Mouse (Mus musculus) c-Kit-negative CD71-positive TER-119-positive erythroid progenitor cells, embryonic 14.5 days (primary cell): ENCODE measurements around the gene Ccdc137.

Experiments
- DNase-seq: peaks from one replicate; pipeline ENCODE4 v3.0.0-alpha.2; 2013; ENCODE audit warnings: low read depth, low spot score

Gene Ccdc137

DNA sequence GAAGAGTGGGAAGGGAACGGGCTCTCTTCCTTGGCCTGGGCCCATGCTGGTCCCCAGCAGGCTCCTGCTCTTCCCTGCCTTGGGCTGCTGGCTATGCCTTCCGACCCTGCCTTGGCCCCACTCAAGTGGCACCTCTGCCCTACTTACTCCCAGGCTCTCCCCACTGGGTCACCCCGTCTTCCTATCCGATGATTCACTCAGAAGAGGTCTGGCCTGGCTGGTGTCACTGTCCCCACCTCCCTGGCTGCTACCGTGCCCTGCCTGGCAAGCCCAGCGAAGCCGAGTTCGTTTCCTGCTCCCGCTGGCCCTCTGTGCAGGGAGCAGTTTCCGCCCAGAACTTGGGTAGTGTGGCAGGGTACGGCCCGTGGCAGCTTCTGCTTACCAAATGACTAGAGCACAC, 40.3 kb downstream of the Ccdc137 start:
- DNase-seq, result no peak

DNA sequence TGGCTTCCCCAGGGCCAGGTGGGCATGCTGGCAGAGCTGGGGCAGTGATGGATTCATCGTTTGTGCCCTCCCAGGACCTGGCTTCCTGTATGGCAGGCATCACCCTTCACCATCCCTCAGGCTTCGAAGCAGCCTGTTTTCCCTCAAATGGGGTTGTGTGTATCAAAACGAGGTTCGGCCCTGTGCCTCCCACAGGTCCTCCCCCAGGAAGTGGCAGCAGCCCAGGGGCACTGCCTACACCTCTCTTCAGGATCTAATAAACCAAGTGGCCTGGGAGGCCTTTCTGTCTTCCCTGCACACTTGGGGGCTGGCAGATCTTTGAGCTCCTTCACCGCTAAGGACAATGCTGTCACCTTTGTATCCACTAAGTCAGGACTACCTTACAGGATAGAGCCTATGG, 41.0 kb downstream of the Ccdc137 start:
- no peak for DNase-seq

DNA sequence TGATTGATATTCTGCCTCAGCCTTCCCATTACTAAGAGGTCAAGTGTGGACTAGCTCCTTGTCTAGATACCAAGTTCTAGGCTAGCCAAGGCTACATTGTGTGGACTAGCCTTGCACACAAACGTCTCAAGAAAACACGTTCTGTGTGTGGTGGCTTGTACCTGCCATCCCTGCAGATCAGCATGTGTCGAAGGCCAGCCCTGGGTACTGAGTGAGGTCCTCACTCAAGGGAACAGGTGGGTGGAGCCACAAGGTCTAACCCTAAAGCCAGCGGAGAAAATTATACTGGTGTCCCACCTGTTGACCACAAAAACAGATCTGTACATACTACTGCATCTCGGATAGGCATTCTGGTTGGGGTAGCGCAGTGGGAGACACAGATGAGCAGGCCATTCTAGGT, 42.0 kb downstream of the Ccdc137 start:
- DNase-seq, result no peak

DNA sequence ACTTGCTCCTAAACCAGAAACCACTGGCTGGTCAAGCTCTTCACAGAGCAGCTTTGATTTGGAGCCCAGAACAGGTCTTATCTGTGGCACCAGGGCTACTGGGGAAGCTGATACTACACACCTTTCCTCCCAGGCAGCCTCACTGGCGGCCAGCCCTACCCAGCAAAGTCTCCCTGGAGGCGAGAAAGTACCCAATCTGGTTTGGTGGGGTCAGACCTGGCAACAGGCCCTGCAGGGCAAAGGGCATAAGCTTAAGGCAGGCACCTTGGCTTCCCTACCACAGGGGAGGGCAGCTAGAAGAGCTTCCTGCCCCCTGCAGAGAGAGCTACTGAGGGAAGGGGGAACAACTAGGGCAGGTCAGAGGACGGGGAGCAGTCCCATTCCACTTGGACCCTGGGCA, 42.4 kb downstream of the Ccdc137 start:
- DNase-seq, result no peak

DNA sequence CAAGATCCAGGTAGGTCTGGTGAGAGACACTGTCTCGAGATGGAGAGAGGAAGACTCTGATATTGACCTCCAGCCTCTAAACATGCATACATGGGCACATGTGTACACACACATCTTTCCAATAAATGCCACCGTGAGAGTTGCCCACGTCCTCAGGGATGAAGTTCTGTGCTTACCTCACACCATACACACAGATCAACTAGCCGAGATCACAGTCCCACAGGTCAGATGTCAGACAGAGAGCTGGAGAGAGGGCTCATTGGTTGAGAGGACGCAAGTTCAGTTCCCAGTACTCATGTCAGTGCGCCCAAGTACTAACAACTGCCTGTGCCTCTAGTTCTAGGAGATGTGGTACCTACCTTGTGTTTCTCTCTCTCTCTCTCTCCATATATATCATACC, 43.1 kb downstream of the Ccdc137 start:
- no peak for DNase-seq

DNA sequence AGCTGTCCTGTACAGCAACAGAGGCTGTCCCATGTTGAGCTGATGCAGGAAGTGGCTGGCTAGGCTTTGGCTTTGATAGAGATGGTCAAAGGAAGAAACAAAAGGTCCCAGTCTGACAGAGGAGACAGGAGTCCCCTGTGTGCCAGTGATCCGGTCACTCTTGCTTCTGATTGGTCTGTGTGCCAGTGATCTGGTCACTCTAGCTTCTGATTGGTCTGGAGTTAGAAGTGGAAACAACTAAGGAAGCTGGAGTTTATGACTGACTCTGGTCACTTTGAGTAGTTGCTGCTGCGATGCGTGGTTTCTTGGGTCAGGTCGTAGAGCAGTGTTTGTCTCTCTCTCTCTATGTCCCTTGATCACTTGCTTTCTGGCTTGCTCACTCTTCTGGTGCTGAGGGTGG, 43.8 kb downstream of the Ccdc137 start:
- DNase-seq, result no peak

DNA sequence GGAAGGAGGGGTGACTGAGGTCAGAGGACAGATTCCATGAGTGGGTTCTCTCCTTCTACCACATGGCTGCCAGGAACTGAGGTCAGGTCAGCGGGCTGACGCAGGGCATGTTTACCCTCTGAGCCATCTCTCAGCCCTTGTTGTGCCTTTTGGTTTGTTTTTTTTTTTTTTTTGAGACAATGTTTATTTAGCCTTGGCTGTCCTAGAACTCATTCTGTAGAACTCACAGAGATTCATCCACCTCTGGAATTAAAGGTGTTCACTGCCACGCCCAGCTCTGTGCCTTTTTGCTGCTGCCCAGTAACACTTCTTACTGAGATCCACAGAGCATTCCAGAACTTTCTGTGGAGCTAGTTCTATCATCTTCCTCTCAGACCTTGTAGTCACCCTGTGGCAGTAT, 47.7 kb downstream of the Ccdc137 start:
- DNase-seq, result no peak

DNA sequence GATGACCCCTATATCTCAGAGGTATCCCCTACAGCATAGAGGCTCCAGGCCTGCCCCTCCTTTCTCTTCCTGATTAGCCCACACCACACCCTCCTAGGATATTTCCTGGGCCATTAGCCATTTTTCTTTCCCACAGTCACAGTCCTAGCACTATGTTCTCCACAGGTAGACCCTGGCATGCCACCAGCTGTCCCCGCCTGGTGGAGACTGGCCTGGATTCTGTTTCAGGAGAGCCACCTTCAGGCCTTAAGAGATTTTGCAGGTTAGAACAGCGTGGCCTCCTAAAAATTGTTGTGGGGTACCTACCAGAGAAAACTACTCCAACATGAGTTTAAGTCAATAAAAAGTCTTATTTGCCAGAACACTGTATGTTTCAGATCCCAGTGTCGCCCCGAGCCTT, 49.0 kb downstream of the Ccdc137 start:
- DNase-seq, result no peak

DNA sequence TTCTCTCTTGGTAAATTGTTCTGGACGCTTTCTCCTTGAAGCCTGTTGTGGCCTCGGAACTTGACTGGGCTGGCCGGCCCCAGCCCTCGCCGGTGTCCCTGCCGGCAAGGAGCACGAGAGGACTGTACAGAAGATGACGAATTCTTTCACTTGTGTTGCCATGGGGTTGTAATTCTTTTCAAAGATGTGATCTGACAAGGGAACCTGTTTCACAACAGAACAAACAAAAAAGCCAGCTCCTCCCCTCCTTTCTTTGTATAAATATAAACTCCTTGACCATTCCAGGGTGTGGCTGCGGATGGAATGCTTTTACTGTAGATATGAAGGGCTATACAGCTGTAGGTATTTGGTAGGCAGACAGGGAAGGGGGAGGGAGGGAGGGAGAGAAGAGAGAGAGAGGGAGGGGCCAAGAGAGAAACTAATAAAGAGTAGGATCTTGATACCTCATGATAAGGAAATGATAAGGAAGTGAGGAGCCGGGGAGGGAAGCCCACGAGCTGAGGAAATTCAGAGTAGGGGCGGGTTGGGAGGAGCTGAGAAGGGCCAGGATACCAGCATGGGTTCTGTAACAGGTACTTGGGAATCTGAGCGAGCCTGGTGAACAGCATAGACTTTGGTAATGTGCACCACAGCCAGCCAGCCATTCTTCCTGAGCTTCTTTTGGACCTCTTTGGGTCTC, 49.8 kb downstream of the Ccdc137 start:
- DNase-seq, result no peak

DNA sequence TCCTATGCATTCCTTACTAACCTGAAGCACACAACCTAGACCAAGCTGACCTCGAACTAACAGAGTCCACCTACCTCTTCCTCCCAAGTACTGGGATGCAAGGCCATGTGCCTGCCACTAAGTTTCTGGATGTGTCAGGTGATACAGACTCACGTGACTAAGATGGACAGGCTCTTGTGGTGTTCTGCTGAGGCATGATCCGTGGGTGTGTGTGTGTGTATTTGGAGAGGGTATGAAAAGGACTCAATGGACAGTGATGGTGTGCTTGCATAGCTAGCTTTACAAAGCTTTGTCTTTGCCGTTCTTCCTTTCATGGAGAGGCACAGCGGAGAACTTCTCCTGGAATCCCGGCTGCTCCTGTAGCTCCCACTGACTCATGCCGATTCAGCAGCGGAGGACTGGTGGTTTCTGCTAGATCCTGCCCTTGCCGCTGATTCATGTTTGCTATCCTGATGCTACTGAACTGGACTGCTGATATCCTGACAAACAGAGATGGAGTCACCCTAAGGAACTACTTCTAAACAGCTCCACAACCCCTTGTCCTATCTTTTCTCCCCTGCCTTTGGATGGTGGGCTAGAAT, 50.5 kb downstream of the Ccdc137 start:
- no peak for DNase-seq

DNA sequence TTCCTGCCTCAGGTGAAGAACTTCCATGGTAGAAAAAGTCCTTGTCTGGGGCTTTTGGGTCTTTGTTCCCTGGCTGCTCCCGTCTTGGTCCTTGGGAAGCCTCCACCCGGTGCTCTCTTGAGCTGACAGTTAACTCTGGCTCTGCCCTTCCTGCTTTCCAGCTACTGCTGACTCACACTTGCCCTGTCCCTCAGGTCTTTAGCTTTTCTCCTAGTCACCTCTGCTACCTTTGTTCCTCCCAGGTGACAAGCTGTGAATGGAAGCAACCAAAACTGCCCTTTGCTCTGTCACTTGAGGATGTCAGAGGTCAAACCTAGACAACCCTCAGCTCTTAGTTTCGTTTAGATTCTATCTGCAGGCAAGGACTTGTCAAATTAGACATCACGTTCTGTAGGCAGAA, 52.0 kb downstream of the Ccdc137 start:
- no peak for DNase-seq

DNA sequence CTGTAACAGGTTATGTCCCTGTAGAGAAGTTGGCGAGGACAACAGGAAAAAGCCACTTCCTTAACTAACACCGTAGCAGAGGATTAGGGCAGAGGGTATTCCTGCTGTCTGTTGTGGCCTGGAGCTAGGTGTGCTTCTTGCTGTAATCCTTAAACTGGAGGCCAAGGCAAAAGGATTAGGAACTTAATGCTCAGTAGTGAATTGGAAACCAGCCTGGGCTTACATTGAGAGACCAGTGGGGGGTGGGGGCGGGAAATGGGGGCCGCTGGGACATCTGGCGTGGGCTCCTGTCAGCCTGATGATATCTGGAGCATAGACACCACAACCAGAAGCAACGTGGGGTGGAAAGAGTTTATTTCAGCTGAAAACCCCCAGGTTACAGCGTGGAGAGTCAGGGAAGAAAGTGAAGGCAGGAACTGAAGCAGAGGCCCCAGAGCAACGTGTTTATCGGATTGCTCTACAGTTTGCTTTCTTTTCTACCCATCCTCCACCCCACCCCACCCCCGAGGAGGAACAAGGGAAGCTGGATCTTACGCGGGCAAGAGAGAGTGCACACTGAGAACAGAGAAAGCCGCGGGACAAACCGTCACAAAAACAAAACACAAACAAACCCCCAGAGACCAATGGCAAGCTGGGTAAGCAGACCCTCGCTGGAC, 52.6 kb downstream of the Ccdc137 start:
- no peak for DNase-seq

DNA sequence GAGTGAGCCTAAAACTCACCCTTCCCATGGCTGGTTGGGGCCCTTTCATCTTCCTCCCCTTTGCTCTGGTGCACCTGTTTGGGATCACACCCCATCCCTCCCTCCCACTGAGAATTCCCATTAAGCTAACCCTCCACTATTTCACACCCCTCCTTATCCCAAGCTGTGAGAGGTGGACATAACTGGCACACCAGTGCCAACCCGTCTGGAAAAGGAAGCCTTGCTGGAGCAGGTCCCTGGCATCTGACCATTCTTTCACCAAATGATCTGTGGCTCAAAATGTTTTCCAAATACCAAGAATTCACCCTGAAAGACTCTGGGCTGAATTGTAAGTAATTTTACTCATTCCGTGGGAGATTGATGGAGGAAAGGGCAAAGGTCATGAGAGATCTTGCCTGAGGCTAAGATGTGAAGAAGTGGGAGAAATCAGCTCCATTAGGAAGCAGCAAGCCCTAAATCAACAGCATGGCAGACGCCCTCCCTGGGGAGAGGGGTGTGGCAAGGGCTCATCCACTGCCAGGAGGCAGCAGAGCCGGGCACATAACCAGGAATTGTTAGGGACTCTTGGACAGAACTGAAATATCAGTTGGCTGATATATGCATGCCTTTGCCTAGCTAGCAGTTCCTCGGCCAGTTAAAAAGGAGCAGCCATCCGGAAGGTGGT, 55.0 kb downstream of the Ccdc137 start:
- DNase-seq, result no peak
